Mouse (Mus musculus) urinary bladder, adult 2 months (tissue): ENCODE data around the gene Olfr938. TPM values are rescaled to one million over a fixed set of nuclear protein-coding genes. Genes with fewer than 3 reads are reported as not detected.

ENCODE experiments used
- DNase-seq: peaks from one replicate; pipeline ENCODE4 v3.0.0; 2022; ENCODE audit warnings: low spot score
- polyA plus RNA-seq: library from polyadenylated mRNA; depleted of rRNA; stranded (reverse); fragments of >200 nt; gene quantifications from 2 replicates; pipeline ENCODE4 v1.2.3, GENCODE M21; 2012; rRNA removed

Gene Olfr938
- polyA plus RNA-seq, result not detected in 2 replicates

DNA sequence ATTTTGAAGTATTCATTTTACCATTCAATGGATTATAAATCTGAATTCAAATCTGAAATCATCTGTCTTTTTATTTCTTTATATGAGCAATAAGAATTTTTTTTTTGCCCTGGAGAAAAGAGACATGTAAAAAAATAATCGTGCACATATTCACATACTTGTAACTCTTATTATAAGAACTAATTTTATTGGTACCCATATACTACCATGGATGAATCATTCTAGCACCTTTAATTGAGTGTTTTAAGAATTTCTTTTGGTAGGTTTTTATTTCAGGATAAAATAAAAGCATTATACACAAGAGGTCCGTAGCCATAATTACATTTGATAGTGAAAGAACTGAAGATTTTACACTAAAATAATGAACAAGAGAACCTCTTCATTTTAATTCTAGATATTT is at the start of gene Olfr938:
Gene Olfr938, minus strand, starts transcription at position 101 of the 400 bp plus-strand sequence.
- DNase-seq, result no peak

DNA sequence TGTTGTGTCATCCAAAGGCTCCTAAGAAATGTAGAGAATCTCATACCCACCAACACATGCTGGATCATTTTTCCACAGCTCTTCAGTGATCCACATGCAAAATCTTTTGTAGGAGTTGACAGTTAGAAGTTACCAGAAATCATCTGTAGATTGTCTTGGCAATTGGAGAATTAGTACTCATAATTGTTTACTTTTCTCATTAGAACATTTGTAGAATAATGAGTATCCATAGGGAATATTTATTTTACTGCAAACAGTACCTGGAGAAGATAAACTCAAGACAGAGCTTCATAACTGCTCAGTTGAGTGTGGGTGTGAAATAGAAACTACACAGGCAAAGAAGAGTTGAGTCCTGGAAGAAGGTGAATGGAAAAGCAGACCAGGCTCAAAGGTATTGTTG is 49.1 kb upstream of the Olfr938 start, which contains the start of gene Olfr27:
Gene Olfr27, plus strand, starts transcription at position 301 of the 400 bp plus-strand sequence.
- DNase-seq, result no peak

GRCm38 (mm10) chr9:39127326-39127725 is 48.6 kb upstream of the Olfr938 start:
- DNase-seq, result no peak

- no peak for DNase-seq
Observed at GRCm38 (mm10) chr9:39064851-39065250, 13.8 kb downstream of the Olfr938 start, which contains the start of gene Olfr937. Gene Olfr937, minus strand, starts transcription at chr9:39064951.

Other genes starting within 250 kb of the Olfr938 start
- gene Olfr924, start 234.4 kb downstream of the Olfr938 start, polyA plus RNA-seq, result not detected in 2 replicates
- gene Olfr26, start 223.8 kb downstream of the Olfr938 start, polyA plus RNA-seq, result not detected in 2 replicates
- not detected in 2 replicates for gene Olfr926, start 201.8 kb downstream of the Olfr938 start, polyA plus RNA-seq
- not detected in 2 replicates for gene Olfr930, start 149.1 kb downstream of the Olfr938 start, polyA plus RNA-seq
- gene Olfr933, start 106.6 kb downstream of the Olfr938 start, polyA plus RNA-seq, result not detected in 2 replicates
- not detected in 2 replicates for gene Olfr934, start 90.6 kb downstream of the Olfr938 start, polyA plus RNA-seq
- gene Olfr935, start 79.2 kb downstream of the Olfr938 start, polyA plus RNA-seq, result not detected in 2 replicates
- not detected in 2 replicates for gene Olfr146, start 55.5 kb downstream of the Olfr938 start, polyA plus RNA-seq
- gene Olfr937, start 13.9 kb downstream of the Olfr938 start, polyA plus RNA-seq, result not detected in 2 replicates
- gene Olfr27, start 49.2 kb upstream of the Olfr938 start, polyA plus RNA-seq, result not detected in 2 replicates
- not detected in 2 replicates for gene Olfr943, start 87.4 kb upstream of the Olfr938 start, polyA plus RNA-seq
- gene Olfr944, start 123.0 kb upstream of the Olfr938 start, polyA plus RNA-seq, result not detected in 2 replicates
- not detected in 2 replicates for gene Olfr1537, start 171.1 kb upstream of the Olfr938 start, polyA plus RNA-seq
- gene Olfr945, start 197.9 kb upstream of the Olfr938 start, polyA plus RNA-seq, result not detected in 2 replicates
- not detected in 2 replicates for gene Olfr948, start 247.2 kb upstream of the Olfr938 start, polyA plus RNA-seq